Mouse (Mus musculus): ENCODE measurements at regions not wholly inside any gene's neighbourhood (a gene's known extent, or its start where the extent isn't known, plus 50 kb on each side); places are given as distances from the start of the nearest gene placed in this dataset.

GRCm38 (mm10) chr5:74773558-74774429 lies 71.1 kb upstream of the Lnx1 start:
- DNase-seq (ENCODE audit: low read depth, low spot score): peak; percentile 58

DNA sequence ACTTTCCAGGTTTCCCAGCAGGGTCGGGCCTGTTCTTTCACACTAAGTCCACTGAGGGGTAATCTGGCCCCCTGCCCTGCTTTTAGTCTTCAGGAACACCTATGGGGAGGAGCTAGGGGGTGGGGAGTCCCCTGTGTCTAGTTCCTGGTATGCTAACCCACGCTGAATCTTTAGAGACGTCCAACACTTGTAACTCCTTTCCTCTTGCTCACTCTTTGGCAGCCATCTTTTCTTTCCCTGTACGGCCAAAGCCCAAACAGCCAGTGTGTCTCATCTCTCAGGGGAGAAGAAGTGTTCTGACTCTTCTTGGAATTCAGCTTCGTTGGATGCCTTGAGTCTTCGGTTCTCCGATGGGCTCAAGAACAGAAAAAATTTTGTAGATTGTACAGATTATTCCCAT lies 68.4 kb upstream of the Lnx1 start:
- no peak for DNase-seq (ENCODE audit: low read depth, low spot score)

- no peak for DNase-seq (ENCODE audit: low read depth, low spot score)
These were observed 66.3 kb upstream of the Lnx1 start for GRCm38 (mm10) chr5:74769023-74769422.

DNA sequence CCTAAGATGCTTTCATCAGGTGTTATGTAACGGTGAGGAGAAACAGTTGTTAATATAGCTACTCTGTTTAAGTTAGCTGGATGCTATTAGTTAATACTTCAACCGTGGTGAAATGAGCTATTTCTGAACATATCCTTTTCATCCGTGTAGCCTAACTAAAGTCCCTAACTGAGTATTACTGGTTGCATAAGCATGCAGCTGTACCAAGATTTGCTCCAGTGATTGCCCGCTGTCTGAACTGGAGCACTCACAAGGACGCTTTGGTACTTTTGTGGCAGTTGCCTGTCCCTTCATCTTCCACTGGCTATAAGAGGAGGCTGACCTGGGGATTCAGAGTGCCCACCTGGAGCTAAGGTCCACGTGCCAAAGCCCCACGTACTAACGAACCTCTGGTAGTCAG lies 65.3 kb upstream of the Lnx1 start:
- DNase-seq (ENCODE audit: low read depth, low spot score): no peak

- no peak for DNase-seq (ENCODE audit: low read depth, low spot score)
These were observed 63.5 kb upstream of the Lnx1 start for GRCm38 (mm10) chr5:74766211-74766610.

GRCm38 (mm10) chr5:74765061-74765767 lies 62.5 kb upstream of the Lnx1 start:
- DNase-seq (ENCODE audit: low read depth, low spot score): no peak

DNA sequence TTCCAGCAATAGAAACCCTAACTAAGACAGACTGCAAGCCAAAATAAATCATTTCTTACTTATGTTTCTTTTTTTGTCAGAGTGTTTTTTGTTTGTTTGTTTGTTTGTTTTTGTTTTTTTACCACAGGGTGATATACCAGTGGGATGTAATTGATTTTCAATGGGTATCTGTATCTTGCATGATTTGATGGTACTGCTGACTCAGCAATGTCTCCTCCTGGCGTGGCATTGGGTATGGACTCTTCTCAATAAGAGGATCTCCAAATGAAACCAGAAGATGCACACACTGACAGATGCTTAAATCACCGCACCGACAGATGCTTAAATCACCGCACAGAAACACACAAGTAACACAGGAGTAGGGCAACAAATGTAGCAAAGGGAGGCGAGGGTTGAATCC lies 54.8 kb upstream of the Lnx1 start:
- no peak for DNase-seq (ENCODE audit: low read depth, low spot score)

- no peak for DNase-seq (ENCODE audit: low read depth, low spot score)
These were observed 50.2 kb upstream of the Lnx1 start for GRCm38 (mm10) chr5:74752961-74753360.

Data from forelimb bud, embryonic 11.5 days (tissue).